Mouse (Mus musculus): ENCODE data around the gene Rprd1b. TPM values are rescaled to one million over a fixed set of nuclear protein-coding genes. Genes with fewer than 3 reads are reported as not detected.

Rprd1b gene
- total RNA-seq, 2 experiments from 2014 or later: 37.3 to 39.1 TPM

- peak in 1 of 2 experiments; percentile 88 for DNase-seq (ENCODE audit: extremely low spot score in 1 of 2, low spot score in 2 of 2)
- intact Hi-C loops (cut with DNase I): no loop called here
These were observed 150.5 kb downstream of the Rprd1b start for GRCm38 (mm10) chr2:158178696-158179369.

GRCm38 (mm10) chr2:158179370-158180111, 151.2 kb downstream of the Rprd1b start:
- DNase-seq (ENCODE audit: extremely low spot score in 1 of 2, low spot score in 2 of 2): peak in 1 of 2 experiments; percentile 74

GRCm38 (mm10) chr2:158180797-158181196, 152.5 kb downstream of the Rprd1b start:
- peak in 1 of 2 experiments; percentile 73 for DNase-seq (ENCODE audit: extremely low spot score in 1 of 2, low spot score in 2 of 2)
- intact Hi-C loops (cut with DNase I): no loop called here

More at GRCm38 (mm10) chr2:158179370-158180111, 151.2 kb downstream of the Rprd1b start:
- intact Hi-C loops (cut with DNase I): no loop called here

Other genes starting within 250 kb of the Rprd1b start
- gene Vstm2l, start 113.8 kb upstream of the Rprd1b start, total RNA-seq (2021): 100 to 1,000 TPM; 303 to 333 TPM
- gene Tti1, start 64 bp upstream of the Rprd1b start, total RNA-seq (2021): 10 to 100 TPM; 16.0 to 17.2 TPM
- gene Tgm2, start 117.9 kb downstream of the Rprd1b start, total RNA-seq (2021): 1 to 10 TPM; 6.9 TPM
- 1 to 10 TPM; 3.3 to 3.7 TPM for gene D630003M21Rik, start 200.7 kb downstream of the Rprd1b start, total RNA-seq (2021)
- gene Bpi, start 229.6 kb downstream of the Rprd1b start, total RNA-seq (2021): not detected